Mouse (Mus musculus) heart, embryonic 14.5 days (tissue): ENCODE results near the gene Pik3r6. TPM values are rescaled to one million over a fixed set of nuclear protein-coding genes. Genes with fewer than 3 reads are reported as not detected.
A peak's percentile ranks its signal among the peaks of the same experiment; 100 is the strongest.

Source experiments
- ATAC-seq: fragments of 200-750 bp; cut with Nextera tagmentation; 2 replicates; pipeline ENCODE4 v1.8.0; 2017; ENCODE audit warnings: low read depth, moderate TSS enrichment; ENCODE audit not compliant: insufficient number of reproducible peaks, insufficient read depth, low FRiP score
- H3K27ac ChIP-seq, 2 experiments: fragments of 200-500 bp in 1 of 2; fragments of 300-500 bp in 1 of 2; sonication (generic) in 1 of 2; replicated peaks in 1 of 2; 2 replicates each; pipeline ENCODE4 v1.5.1; 2012 to 2014; ENCODE audit warnings: low read depth in 2 of 2, low read length in 2 of 2, control low read depth in 1 of 2, mild to moderate bottlenecking in 1 of 2, mixed read lengths in 1 of 2; ENCODE audit not compliant: control insufficient read depth in 1 of 2, insufficient read depth in 1 of 2
- H3K27me3 ChIP-seq: fragments of 300-500 bp; sonication (generic); 2 replicates; pipeline ENCODE4 v1.6.1; 2014; ENCODE audit warnings: mild to moderate bottlenecking, low read length, control low read depth; ENCODE audit not compliant: control insufficient read depth, insufficient read depth
- H3K36me3 ChIP-seq: fragments of 300-500 bp; sonication (generic); 2 replicates; pipeline ENCODE4 v1.6.1; 2014; ENCODE audit warnings: mild to moderate bottlenecking, control low read depth, low read length, mixed read lengths; ENCODE audit not compliant: control insufficient read depth, insufficient read depth
- H3K4me1 ChIP-seq, 2 experiments: fragments of 200-500 bp in 1 of 2; fragments of 300-500 bp in 1 of 2; sonication (generic) in 1 of 2; 2 replicates each; pipeline ENCODE4 v1.6.1; 2012 to 2014; ENCODE audit warnings: low read length in 2 of 2, control low read depth in 1 of 2, mixed read lengths in 1 of 2; ENCODE audit not compliant: control insufficient read depth in 2 of 2, insufficient read depth in 2 of 2
- H3K4me2 ChIP-seq: fragments of 300-500 bp; sonication (generic); 2 replicates; pipeline ENCODE4 v1.6.1; 2014; ENCODE audit warnings: mild to moderate bottlenecking, low read length
- H3K4me3 ChIP-seq, 2 experiments: fragments of 200-500 bp in 1 of 2; fragments of 300-500 bp in 1 of 2; sonication (generic) in 1 of 2; 2 replicates each; pipeline ENCODE4 v1.5.1; 2012 to 2014; ENCODE audit warnings: low read length in 2 of 2, mild to moderate bottlenecking in 2 of 2, control low read depth in 1 of 2, low read depth in 1 of 2, moderate library complexity in 1 of 2; ENCODE audit not compliant: control insufficient read depth in 1 of 2, insufficient read depth in 1 of 2
- H3K9ac ChIP-seq: fragments of 300-500 bp; sonication (generic); 2 replicates; pipeline ENCODE4 v1.6.1; 2014; ENCODE audit warnings: mild to moderate bottlenecking, low read length
- H3K9me3 ChIP-seq: fragments of 300-500 bp; sonication (generic); 2 replicates; pipeline ENCODE4 v1.6.1; 2016; ENCODE audit warnings: low read length, control low read depth; ENCODE audit not compliant: control insufficient read depth
- WGBS: fragments of 180-500 bp; shearing (Covaris S2); extraction: QIAGEN DNeasy Blood & Tissue Kit; methylation state at CpG from one replicate; pipeline ENCODE4 v1.1.7; 2014; 5-methylcytosine and 5-hydroxymethylcytosine counted together
- polyA plus RNA-seq: library from polyadenylated mRNA; unstranded; fragments of >200 nt; fragmentation: Nextera tagmentation; extraction: Ambion mirVana; gene quantifications from 2 replicates; pipeline ENCODE4 v1.2.1, GENCODE M21; 2014

Gene Pik3r6
- polyA plus RNA-seq, 1 experiment from 2014 or later, result 2.8 TPM

DNA sequence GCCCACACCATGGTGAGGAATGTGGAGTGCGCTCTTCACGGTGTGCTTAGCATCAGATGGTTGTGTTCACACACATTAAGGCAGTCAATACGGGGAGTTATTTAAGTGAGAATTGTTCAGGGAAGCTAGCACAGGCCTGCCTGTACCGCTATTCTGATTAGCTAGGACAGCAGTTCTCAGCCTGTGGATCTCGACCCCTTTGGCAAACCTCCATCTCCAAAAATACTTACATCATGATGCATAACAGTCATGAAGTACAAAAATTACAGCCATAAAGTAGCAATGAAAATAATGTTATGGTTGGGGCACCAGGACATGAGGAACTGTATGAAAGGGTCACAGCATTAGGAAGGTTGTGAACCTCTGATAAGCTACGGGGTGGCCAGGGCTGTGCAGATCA is 25.2 kb upstream of the Pik3r6 start:
- Histone ChIP-seq H3K9me3 (0 out of 2 replicates have a peak, but pooled peaks cover 3% of the 10 kb centered on the region), H3K27me3 (no peaks in the 10 kb centered on the region; the same call in 1 of the 2 replicates), H3K27ac (peak overlapping the region in 1 of 2 experiments; percentile 56; a peak in 1 of 4 replicates), H3K4me1 (peaks cover 8 to 20% of the 10 kb centered on the region in 2 experiments), H3K9ac (no peak overlapping the region), H3K4me3 (no peak overlapping the region), H3K4me2 (no peak overlapping the region), H3K36me3 (no peaks in the 10 kb centered on the region)
- ATAC-seq, result 0 out of 2 replicates have a peak, but pooled peaks have one; percentile 44
- 61% methylated on average over 6 of the region's 6 CpGs for whole genome bisulfite sequencing

- Histone ChIP-seq H3K27me3 (no peaks in the 10 kb centered on the region; the same call in 1 of the 2 replicates), H3K4me1 (peaks cover 8 to 20% of the 10 kb centered on the region in 2 experiments), H3K9me3 (0 out of 2 replicates have a peak, but pooled peaks cover 3% of the 10 kb centered on the region), H3K4me3 (no peak overlapping the region), H3K9ac (no peak overlapping the region), H3K27ac (peak overlapping the region; percentile 56 to 79), H3K4me2 (no peak overlapping the region), H3K36me3 (no peaks in the 10 kb centered on the region)
- no peak for ATAC-seq
- WGBS, result 11% methylated on average over 3 of the region's 3 CpGs
Observed at GRCm38 (mm10) chr11:68478574-68478981, 24.2 kb upstream of the Pik3r6 start.

DNA sequence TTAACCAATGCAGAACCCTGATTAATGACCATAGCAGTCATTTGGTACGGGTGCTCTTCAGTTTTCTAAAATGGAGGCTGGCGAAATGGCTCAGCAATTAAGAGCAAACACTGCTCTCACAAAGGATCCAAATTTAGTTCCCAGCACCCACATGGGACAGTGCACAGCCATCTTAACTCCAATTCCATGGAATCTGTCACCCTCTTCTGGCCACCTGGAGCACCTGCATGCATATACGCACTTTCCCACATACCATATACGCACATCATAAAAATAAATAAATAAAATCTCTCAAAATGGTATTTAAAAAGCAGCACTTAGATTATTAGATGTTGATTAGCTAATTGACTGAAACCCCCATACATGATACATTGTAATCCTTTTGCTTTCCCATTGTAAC is 22.2 kb upstream of the Pik3r6 start:
- no peaks in the 10 kb centered on the region for H3K36me3 ChIP-seq
- H3K9me3 ChIP-seq, result 0 out of 2 replicates have a peak, but pooled peaks cover 3% of the 10 kb centered on the region
- no peak overlapping the region for H3K27ac ChIP-seq
- WGBS, result 90% methylated on average over 4 of the region's 4 CpGs
- peaks cover 10 to 31% of the 10 kb centered on the region in 2 experiments for H3K4me1 ChIP-seq
- no peak overlapping the region for H3K9ac ChIP-seq
- ATAC-seq, result no peak
- H3K4me2 ChIP-seq, result no peak overlapping the region
- H3K4me3 ChIP-seq, result no peak overlapping the region
- no peaks in the 10 kb centered on the region for H3K27me3 ChIP-seq

- Histone ChIP-seq H3K27me3 (no peaks in the 10 kb centered on the region), H3K4me1 (peaks cover 10 to 31% of the 10 kb centered on the region in 2 experiments), H3K27ac (no peak overlapping the region), H3K9ac (no peak overlapping the region), H3K36me3 (no peaks in the 10 kb centered on the region), H3K9me3 (0 out of 2 replicates have a peak, but pooled peaks cover 3% of the 10 kb centered on the region), H3K4me3 (no peak overlapping the region), H3K4me2 (no peak overlapping the region)
- no peak for ATAC-seq
Observed at GRCm38 (mm10) chr11:68482001-68482400, 20.8 kb upstream of the Pik3r6 start.

- Histone ChIP-seq H3K9me3 (0 out of 2 replicates have a peak, but pooled peaks cover 3% of the 10 kb centered on the region), H3K4me1 (peaks cover 7 to 23% of the 10 kb centered on the region in 2 experiments), H3K4me3 (no peak overlapping the region), H3K27me3 (no peaks in the 10 kb centered on the region), H3K27ac (no peak overlapping the region), H3K4me2 (no peak overlapping the region), H3K36me3 (no peaks in the 10 kb centered on the region), H3K9ac (no peak overlapping the region)
- WGBS, result 60% methylated on average over 6 of the region's 6 CpGs
- no peak for ATAC-seq
Observed at GRCm38 (mm10) chr11:68483213-68483612, 19.6 kb upstream of the Pik3r6 start.

GRCm38 (mm10) chr11:68484431-68484830 is 18.4 kb upstream of the Pik3r6 start:
- Histone ChIP-seq H3K36me3 (no peaks in the 10 kb centered on the region), H3K4me2 (no peak overlapping the region), H3K4me3 (no peak overlapping the region), H3K4me1 (peaks cover 2 to 15% of the 10 kb centered on the region in 2 experiments; a peak in 3 of 4 replicates), H3K9me3 (0 out of 2 replicates have a peak, but pooled peaks cover 3% of the 10 kb centered on the region), H3K27me3 (no peaks in the 10 kb centered on the region), H3K27ac (no peak overlapping the region), H3K9ac (no peak overlapping the region)
- WGBS, result 59% methylated on average over 3 of the region's 3 CpGs
- 0 out of 2 replicates have a peak, but pooled peaks have one; percentile 12 for ATAC-seq

DNA sequence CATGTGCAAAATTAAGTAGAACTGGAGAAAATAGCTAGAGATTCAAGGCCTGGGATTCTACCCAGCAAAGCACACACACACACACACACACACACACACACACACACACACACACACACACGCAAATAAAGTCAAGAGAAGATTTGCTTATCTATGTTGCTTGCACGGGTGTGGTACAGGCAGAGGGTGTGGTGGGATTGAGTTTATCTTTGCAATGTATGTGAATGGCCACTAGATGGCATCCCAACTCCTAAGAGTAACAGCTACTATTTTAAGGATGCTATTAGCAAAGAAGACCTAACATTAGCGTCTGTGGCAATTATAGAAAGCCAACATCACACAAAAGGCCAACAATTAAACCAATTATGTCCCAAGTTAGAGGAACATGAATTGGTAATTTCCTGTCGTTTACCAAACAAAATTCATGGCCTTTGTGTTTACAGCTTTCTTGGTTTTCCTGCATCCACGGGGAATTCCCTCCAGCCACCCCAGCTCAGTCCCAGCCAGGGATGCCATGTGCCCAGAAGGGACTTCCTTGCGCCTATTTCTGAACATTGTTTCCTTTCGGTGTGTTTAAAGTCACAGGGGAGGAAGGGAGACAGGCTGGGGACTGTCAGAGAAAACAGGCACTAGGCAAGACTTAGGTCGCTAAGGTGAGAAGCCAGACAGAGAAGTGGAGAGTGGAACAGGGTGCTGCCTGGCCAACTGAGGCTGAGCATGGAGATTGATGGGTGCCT is 17.4 kb upstream of the Pik3r6 start:
- Histone ChIP-seq H3K9ac (no peak overlapping the region), H3K4me1 (peaks cover 2 to 11% of the 10 kb centered on the region in 2 experiments; a peak in 3 of 4 replicates), H3K4me2 (no peak overlapping the region), H3K4me3 (no peak overlapping the region), H3K27ac (no peak overlapping the region), H3K36me3 (no peaks in the 10 kb centered on the region), H3K27me3 (no peaks in the 10 kb centered on the region), H3K9me3 (0 out of 2 replicates have a peak, but pooled peaks cover 3% of the 10 kb centered on the region)
- ATAC-seq, result no peak
- 27% methylated on average over 8 of the region's 8 CpGs for WGBS
